Mouse (Mus musculus) thymus, adult 18-20 months (tissue): ENCODE data around the gene Senp6.
"Not testable (repeated sequence)": the region's sequence is repeated elsewhere in the genome, so short reads cannot be mapped to it uniquely, and the experiment has no call there.

ENCODE experiments used
- DNase-seq, 2 experiments: peaks; one replicate each; pipeline ENCODE4 v3.0.0; 2022; ENCODE audit warnings: mixed read lengths in 2 of 2

The Senp6 gene

DNA sequence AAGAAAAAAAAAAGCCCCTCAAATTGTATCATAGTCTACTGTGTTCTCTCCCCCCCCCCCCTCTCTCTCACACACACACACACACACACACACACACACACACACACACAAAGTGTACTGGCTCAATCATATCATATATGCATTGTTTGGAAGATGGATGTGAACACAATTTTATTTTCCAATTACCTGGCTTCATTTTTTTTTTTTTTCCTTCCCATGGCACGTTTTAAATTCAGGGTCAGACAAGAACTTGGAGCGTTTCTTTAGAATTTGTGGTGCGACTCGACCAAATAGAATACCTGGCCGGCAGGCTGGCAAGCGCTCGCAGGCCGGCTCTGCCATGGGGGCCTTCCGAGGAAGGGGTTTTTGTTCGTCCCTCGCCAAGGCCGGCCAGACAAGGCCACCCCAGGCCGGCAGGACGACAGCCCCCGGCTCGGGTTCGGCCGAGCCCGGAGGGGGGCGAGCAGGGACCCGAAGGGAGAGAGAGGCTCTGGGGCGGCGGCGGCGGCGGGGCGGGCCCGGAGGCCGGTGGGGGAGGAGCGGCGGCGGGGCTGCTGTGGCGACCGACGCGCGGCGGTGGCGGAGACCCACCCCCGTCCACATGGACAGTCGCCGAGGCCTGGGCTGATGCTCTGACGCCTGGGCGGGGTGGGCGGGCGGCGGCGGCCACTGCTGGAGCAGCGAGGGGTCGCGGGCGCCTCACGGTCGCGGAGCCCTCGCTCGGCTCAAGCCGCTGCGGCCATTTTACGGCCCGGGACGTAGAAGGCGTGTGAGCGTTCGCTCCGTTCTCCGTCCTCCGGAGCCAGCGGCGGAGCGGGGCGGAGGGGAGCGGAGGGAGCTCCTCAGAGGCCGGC is at the start of gene Senp6:
Gene Senp6 (plus strand): TSS at position 537 of the 854 bp plus-strand sequence.
- DNase-seq, result peak; percentile 51 to 56

- DNase-seq, result no peak
Measured at GRCm38 (mm10) chr9:80020429-80020828, 46.3 kb upstream of the Senp6 start.

- no peak for DNase-seq
Measured at GRCm38 (mm10) chr9:80021648-80022047, 45.1 kb upstream of the Senp6 start.

DNA sequence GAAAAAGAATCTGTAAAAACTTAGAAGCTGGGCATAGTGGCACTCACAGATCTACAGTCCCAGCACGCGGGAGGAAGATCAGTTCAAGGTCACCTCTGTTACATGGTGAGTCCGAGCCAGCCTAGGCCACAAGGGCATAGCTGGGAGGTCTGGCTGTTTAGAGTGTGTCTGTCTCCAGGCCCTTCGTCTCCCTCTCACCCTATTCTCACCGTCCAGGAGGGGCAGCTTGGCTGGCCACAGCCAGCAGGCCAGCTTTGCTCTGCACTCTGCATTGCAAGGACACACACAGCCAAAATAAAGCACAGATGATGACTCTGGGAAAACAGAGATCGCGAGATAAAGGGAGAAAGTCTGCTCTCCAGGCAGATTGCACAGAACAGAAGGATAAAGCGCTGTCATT is 43.9 kb upstream of the Senp6 start:
- DNase-seq, result no peak

- not testable (repeated sequence) for DNase-seq
Measured at GRCm38 (mm10) chr9:80025347-80025746, 41.4 kb upstream of the Senp6 start.

- peak in 1 of 2 experiments; percentile 7 for DNase-seq
Measured at GRCm38 (mm10) chr9:80026017-80026416, 40.7 kb upstream of the Senp6 start.

DNA sequence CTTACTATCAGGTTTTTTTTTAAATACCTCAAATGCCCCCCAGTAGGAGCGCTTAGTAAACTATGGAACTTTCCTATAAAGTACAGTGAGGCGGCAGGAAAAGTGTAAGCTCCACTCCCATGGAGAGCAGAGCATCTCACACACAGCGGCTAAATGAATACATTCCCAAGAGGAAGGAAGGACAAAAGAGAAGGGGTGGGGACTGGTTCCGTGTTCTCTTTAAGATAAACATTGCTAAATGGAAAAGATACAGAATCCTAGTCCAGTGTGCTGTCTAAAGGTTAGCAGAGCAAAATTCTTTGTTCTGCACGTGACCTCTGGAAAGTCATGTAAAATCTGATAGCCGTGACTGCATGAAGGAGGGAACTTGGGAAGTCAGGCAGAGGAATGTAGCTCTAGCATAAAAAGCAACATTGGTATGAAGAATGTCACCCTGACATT is 40.1 kb upstream of the Senp6 start:
- DNase-seq, result no peak

GRCm38 (mm10) chr9:80037262-80037996 is 29.3 kb upstream of the Senp6 start:
- DNase-seq, result no peak

DNA sequence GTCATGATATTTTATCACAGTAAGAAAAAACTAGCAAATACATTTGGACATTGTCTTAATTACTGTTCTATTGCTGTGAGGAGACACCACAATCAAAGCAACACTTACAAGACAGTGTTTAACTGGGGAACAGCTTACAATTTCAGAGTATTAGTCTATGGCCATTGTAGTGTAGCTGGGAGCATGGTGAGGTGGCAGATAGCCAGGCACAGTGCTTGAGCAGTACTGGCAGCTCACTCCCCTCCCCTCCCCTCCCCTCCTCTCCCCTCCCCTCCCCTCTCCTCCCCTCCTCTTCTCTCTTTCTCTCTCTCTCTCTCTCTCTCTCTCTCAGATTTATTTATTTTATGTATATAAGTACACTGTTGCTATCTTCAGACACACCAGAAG is 28.7 kb upstream of the Senp6 start:
- DNase-seq, result no peak

DNA sequence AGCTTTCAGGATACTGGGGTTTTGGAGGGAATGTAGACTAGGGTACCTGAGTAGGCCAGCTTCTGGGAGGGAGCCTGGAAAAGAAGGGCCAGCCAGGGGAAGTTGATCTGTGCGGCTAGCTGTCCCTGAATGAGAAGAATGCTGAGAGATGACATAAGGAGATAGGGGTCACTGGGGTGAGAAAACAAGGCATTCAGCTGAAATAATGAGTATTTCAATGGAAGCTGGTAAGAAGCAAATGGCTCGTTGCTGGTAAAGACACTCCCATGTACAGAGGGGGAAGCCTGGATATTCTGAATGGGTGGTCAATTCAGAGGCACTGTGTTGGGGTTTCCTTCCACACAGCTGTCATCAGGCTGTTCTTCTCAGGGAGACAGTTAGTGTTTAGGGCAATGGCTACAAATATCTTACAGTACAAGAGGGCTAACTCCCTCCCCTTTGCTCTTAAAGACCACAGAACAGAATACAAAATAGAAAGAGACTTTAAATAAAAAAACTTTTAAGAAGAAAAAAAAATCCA is 27.3 kb upstream of the Senp6 start:
- no peak for DNase-seq

DNA sequence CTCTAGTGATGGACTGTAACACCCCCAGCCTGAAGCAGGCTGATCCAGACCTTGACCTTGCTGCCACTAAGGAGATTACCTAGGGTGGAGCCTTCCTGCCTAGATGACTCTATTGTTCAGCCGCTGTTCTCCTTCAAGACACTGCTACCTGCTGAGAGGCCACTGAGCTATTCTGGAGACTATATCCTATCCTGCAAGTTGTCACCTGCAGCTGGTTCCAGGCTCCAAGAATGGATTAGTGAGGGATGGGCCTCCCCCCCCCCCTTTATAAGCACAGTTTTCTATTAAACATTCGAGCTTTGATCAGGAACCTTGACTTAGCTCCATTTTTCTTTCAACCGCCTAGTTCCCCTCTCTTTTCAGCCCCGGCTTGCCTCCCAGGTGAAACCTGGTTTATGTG is 22.4 kb upstream of the Senp6 start:
- not testable (repeated sequence) for DNase-seq

- not testable (repeated sequence) for DNase-seq
Measured at GRCm38 (mm10) chr9:80049271-80049670, 17.4 kb upstream of the Senp6 start.

GRCm38 (mm10) chr9:80052951-80053350 is 13.8 kb upstream of the Senp6 start:
- DNase-seq, result no peak

DNA sequence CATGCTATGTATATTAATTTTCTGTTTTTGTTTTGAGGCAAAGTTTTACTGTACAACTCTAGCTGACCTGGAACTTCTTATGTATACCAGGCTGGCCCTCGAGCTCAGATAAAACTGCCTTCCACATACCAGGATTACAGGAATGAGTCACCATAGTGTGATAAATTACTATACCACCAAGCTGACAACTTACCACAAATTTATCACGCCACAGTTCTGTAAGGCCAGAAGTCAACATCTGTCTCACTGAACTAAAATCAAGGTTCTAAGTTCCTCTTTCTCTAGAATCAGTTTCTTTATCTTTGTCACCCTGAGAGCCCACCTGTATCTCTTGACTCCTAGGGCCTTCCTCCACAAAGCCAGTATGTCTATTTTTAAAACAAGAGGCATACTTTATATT is 9.0 kb upstream of the Senp6 start:
- DNase-seq, result no peak

DNA sequence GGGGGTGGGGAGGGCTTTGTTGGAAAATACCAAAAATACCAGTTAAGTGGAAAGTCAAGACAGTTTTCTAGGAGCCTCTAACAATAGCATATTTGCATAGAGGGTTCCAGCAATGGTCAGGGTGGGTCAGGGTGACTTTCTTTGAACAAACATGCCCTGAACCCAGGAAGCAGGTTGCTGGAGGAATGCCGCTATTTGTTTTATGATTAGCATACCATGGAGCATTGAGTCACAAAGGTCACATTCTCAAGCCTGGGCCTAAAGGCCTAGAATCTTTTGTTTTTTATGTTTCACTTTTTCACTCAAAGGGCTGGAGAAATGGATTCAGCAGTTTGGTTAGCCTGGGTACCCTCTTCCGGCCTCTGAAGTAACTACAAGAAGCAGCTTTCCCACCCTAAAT is 1.2 kb upstream of the Senp6 start:
- not testable (repeated sequence) for DNase-seq

- DNase-seq, result peak; percentile 58 to 62
Measured at GRCm38 (mm10) chr9:80067221-80068027, 721 bp downstream of the Senp6 start.

DNA sequence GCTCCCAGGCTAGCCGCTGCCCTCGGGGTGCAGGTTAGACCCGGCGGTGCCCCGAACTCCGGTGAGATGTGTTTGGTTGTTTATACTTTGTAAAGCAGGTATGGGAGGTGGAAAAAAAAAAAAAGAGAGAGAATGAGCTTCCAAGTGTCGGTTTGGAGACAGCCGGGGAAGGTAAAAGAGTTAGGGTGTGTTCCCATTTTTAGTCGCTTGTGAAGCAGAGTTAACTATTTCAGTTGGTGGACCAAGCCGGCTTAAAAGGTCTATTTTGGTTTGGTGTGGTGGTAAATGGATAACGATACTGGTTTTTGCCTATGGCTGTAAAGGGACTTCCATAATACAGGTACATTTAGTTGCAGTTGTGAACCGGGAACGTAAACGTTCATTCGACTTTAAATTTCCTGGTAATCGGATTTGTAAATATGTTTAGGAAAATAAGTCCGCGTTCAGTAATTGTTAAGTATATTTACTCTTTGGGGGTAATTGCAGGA is 1.4 kb downstream of the Senp6 start:
- DNase-seq, result no peak

- no peak for DNase-seq
Measured at GRCm38 (mm10) chr9:80068735-80069315, 2.1 kb downstream of the Senp6 start.

GRCm38 (mm10) chr9:80070026-80070425 is 3.3 kb downstream of the Senp6 start:
- no peak for DNase-seq

GRCm38 (mm10) chr9:80071616-80072015 is 4.9 kb downstream of the Senp6 start:
- DNase-seq, result no peak

GRCm38 (mm10) chr9:80074067-80074466 is 7.4 kb downstream of the Senp6 start:
- no peak for DNase-seq

DNA sequence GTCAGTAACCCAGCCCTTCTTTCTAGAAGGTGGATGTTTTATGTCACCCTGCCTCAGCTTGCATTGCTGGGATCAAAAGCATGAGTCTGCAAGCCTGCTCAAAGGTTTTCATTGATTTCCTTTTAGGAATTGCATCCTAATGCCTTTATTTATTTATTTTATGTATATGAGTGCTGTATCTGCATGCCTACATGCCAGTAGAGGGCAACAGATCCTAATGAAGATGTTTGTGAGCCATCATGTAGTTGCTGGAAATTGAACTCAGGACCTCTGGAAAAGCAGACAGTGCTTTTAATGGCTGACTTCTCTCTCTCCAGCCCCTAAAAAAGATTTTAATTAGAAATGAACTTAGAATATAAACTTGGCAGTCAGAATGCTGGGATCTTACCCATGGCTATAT is 8.2 kb downstream of the Senp6 start:
- DNase-seq, result no peak
